Mouse (Mus musculus) A20 (cell line): ENCODE measurements at regions not wholly inside any gene's neighbourhood (a gene's known extent, or its start where the extent isn't known, plus 50 kb on each side); places are given as distances from the start of the nearest gene placed in this dataset.

Experiments
- DNase-seq: peaks from one replicate; pipeline ENCODE4 v3.0.0-alpha.2; 2011; ENCODE audit warnings: low read depth, low spot score

DNA sequence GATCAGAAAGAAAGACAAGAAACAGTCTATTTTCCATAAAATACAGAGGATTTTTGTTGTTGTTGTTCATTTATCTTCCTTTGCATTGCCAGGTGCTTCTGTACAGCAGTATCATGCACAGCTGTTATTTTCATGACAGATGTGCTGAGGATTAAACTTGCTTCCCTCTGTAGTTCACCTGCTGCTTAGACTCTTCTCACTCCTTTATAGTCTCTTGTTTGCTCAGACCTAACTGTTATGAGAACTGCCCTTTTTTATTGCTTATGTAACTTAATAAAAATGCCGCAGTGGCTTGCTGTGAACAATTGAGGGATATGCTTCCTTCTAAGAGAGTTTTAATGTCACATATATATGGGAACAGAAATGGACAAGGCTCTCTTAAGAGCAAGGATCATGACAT lies 467.1 kb downstream of the Adcyap1 start:
- no peak for DNase-seq

DNA sequence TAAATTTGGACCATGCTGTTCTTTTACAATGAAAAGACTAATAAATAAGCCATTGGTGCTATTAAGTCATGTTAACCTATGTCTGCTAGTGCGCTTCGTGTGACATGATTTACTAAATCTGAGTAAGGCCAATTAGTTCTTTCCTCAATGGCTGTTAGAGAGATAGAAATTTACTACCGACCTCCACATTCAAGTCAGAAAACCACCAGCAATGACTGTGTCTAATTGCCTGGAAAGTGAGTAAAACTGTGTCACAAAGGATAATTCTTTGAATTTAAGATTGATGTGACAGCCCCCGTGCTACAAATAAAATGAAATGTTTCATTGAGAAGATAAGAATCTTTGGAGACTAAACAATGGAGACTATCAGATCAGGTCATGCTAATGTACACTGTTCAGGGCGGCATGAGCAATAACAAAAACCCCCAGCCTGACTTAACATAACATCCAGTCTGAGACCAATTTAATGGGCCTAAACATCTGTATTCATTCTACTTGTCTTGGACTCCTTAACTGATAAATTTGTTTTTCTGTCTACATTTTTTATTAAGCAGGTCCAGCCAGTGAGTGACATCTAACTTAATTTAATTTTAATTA lies 477.6 kb downstream of the Adcyap1 start:
- DNase-seq, result no peak

DNA sequence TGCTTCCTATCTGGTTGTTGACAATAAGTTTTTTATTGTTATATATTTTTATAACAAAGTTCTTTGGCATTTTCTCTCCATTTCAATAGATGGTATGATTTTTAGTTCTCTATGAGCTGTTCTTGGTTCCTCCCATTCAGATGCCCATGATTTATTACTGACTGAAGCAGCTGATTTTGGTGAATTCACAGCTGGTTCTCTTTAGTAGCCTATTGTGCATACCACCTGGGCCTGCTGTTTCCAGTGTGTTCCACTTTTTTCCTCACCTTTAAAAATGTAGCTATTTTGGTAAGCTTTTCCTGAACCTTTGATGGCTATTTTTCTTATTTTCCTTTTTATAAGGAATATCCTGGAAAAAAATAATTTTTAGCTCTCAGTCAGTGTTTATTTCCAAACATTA lies 501.9 kb downstream of the Adcyap1 start:
- no peak for DNase-seq

DNA sequence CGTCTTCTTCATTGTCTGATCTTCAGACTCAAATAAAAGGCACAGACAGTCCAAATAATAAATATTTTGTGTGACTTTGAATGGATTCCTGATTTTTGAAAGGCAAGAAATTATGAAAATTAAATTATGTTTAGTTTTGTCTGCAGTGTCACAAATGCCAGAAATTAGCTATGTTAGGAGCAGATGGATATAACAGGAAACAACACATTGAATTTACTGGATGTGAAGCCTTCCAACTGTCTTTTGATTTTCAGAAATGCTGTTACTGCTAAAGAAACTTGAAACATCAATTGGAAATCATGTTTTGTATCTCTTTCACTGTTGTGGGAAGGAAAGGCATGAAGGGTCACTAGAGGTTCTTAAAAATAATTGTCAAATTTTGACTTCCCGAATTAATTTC lies 518.8 kb downstream of the Adcyap1 start:
- no peak for DNase-seq

DNA sequence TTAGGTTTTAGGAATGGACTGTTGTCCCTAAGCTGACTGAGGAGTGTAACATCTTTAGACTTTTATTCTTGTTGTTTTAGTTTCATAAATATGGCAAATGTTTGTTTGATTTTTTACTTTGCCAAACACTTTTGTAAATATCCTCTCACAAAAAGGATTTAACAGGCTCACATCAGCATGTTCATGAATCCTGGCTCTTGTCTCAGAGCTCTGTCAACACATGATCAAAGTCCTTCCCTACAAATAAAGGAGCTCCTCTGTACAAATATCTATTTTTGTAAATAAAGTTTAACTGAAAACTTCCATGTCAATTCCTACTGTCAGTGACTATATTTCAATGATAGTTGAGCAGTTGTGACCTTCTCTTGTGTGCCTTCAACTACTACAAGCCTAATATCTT lies 542.5 kb downstream of the Adcyap1 start:
- no peak for DNase-seq

DNA sequence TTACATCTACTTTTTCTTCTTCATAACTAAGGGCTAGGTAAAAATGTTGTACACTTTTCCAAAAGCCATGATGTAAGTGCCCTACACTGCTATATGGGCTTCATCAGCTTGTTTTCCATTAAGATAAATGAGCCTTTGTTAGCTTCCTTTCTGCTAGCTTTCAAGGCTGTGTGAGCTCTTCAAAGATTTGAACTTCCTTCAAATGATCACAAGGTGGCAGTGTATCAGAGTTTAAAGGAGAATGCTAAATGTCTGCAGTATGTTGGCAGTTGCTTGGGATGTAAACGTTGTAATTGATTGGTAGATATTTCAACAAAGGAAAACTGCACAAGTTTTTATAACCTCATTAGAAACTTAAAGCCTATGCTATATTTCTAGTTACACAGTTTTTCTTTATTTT lies 563.5 kb downstream of the Adcyap1 start:
- DNase-seq, result peak; percentile 8
